8 mouse cellular contexts compared by ENCODE assay signal in the genomic region with DNA sequence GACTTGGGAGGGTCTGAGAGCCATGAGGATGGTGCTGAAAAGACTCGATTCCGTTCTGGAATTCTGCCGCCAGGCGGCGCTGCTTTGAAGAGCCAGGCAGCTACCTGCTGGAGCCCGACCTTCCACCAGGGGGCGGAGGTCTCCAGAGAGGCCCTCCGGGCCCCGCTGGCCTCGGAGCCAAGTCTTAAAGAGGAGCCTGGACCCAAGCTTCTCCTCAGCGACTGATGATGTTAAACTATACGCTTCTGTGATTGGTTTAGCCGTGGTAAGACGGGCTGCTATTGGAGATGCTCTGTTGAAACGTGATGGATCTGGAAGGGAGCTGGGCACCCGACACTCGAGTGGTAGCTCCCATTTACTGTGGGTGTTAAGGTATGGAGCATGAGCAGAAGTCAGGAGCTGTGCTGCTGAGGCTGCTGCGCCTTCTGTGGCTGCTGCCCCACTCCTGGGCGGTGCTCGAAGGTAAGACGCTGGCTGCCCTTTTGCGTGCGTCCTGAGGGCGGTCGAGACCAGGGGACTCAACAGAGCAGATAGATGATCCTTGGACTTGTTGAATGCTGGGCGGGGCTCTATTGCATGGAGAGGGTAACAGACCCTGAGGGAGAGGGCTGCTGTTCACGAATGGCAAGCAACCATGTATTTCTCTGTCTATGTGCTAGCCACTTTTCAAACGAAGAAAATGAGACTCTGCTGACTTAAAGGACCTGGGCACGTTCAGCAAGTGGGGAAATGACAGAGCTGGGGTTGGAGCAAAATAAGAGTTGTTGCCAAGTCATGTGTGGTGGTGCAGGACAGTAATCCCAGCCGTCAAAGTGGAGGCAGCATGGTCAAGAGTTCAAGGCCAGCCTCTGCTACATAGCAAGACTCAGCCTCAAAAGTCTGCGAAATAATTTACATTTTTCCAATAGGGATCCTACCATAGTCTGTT. TPM values are rescaled to one million over a fixed set of nuclear protein-coding genes. Genes with fewer than 3 reads are reported as not detected.
DNase-seq lines count a peak whose midpoint lies in the region; ATAC-seq and TF ChIP-seq lines count a peak whose summit lies in the region.

No protein-coding gene starts in this region.

- in situ Hi-C loops in Patski (cut with MboI; ENCODE audit: low pct_unique_long_range_greater_than_20kb) = no loop called here

- no peaks in the 10 kb centered on the region for H3K36me3 ChIP-seq in hindbrain, embryonic 14.5 days (replicated peaks; ENCODE audit: control insufficient read depth, insufficient read depth)

- H3K4me3 ChIP-seq in hindbrain, embryonic 14.5 days (replicated peaks; ENCODE audit: low read length) = peak overlapping the region; percentile 28

- POLR2A ChIA-PET in Patski (lab: Charles Lee) = interaction anchor here (1.0 to 3.7 kb wide), 5 partner anchors 12 to 30 kb away, joined by 3 to 19 read pairs (median 5); a partner anchor contains a TSS

- peak overlapping the region; percentile 39; the same call in 1 of the 2 replicates for H3K9ac ChIP-seq in hindbrain, embryonic 14.5 days

- peak; percentile 92 for ATAC-seq in Patski
- ATAC-seq in hindbrain, embryonic 14.5 days (ENCODE audit: low FRiP score) = peak; percentile 96

- H3K27ac ChIP-seq in hindbrain, embryonic 14.5 days = no peak overlapping the region

- peak; percentile 100 for TF ChIP-seq CTCF in Patski (IDR thresholded peaks at IDR 0.05)

- peak; percentile 99 for DNase-seq in Patski (ENCODE audit: low read depth, low spot score)
- peak; percentile 99 to 100 for DNase-seq in cerebellum, postnatal 14 days
- DNase-seq in frontal cortex, postnatal 14 days (ENCODE audit: low spot score in 2 of 2) = peak; percentile 96 to 97
- peak; percentile 99 for DNase-seq in hindbrain, embryonic 14.5 days (ENCODE audit: low spot score)
- peak; percentile 96 to 97 for DNase-seq in layer of hippocampus, postnatal 36 days
- DNase-seq in lung, postnatal 36 days = peak; percentile 99
- DNase-seq in retina, postnatal 1 day = peak; percentile 98
- DNase-seq in urinary bladder, adult 18-20 months (ENCODE audit: low spot score in 2 of 2) = peak; percentile 96 to 99

- peaks cover 10% of the 10 kb centered on the region; the same call in 1 of the 2 replicates for H3K4me1 ChIP-seq in hindbrain, embryonic 14.5 days (replicated peaks; ENCODE audit: control insufficient read depth, insufficient read depth, low read length)

- H3K9me3 ChIP-seq in hindbrain, embryonic 14.5 days (ENCODE audit: control insufficient read depth, low read length) = no peaks in the 10 kb centered on the region

- peak overlapping the region; percentile 65 for H3K4me2 ChIP-seq in hindbrain, embryonic 14.5 days (replicated peaks)

- WGBS in hindbrain, embryonic 14.5 days = 8% methylated on average over 31 of the region's 31 CpGs

- CTCF ChIA-PET in Patski (lab: Charles Lee) = interaction anchor here (0.6 to 7.3 kb wide), 17 partner anchors 10 to 101 kb away, joined by 3 to 115 read pairs (median 5); a partner anchor contains a TSS

- H3K27me3 ChIP-seq in Patski = no peaks in the 10 kb centered on the region
- peaks cover 33% of the 10 kb centered on the region for H3K27me3 ChIP-seq in hindbrain, embryonic 14.5 days (ENCODE audit: control insufficient read depth, insufficient read depth, low read length)

RNA-seq across cellular contexts. Expression of a gene that starts 7.5 kb away (rescaled TPM):
- polyA plus RNA-seq in Patski (2021) = 8.2 TPM
- 0.16 TPM in 1 of 2 replicates, not detected in the other for polyA plus RNA-seq in hindbrain, embryonic 14.5 days (2014; fragmentation: Nextera tagmentation; extraction: Ambion mirVana)
- under 1 TPM; 0.67 to 0.96 TPM for total RNA-seq in layer of hippocampus, postnatal 36 days (2021)

RNA-seq across cellular contexts. Expression of a gene that starts 13.1 kb away (rescaled TPM):
- 239 TPM for polyA plus RNA-seq in Patski (2021)
- polyA plus RNA-seq in hindbrain, embryonic 14.5 days (2014; fragmentation: Nextera tagmentation; extraction: Ambion mirVana) = 133 and 136 TPM in 2 replicates
- total RNA-seq in layer of hippocampus, postnatal 36 days (2021) = 100 to 1,000 TPM; 182 to 193 TPM

RNA-seq across cellular contexts. Expression of a gene that starts 16.2 kb away (rescaled TPM):
- 17.1 TPM for polyA plus RNA-seq in Patski (2021)
- polyA plus RNA-seq in hindbrain, embryonic 14.5 days (2014; fragmentation: Nextera tagmentation; extraction: Ambion mirVana) = 19.2 and 20.2 TPM in 2 replicates
- total RNA-seq in layer of hippocampus, postnatal 36 days (2021) = 10 to 100 TPM; 26.7 to 31.7 TPM

RNA-seq across cellular contexts. Expression of a gene that starts 17.3 kb away (rescaled TPM):
- polyA plus RNA-seq in Patski (2021) = 36.6 TPM
- polyA plus RNA-seq in hindbrain, embryonic 14.5 days (2014; fragmentation: Nextera tagmentation; extraction: Ambion mirVana) = 0.72 and 0.76 TPM in 2 replicates
- total RNA-seq in layer of hippocampus, postnatal 36 days (2021) = 1 to 10 TPM in 1 of 2 experiments, under 1 TPM in 1; 0.95 to 1.7 TPM

RNA-seq across cellular contexts. Expression of a gene that starts 43.4 kb away (rescaled TPM):
- polyA plus RNA-seq in Patski (2021) = not detected
- 0.29 TPM in 1 of 2 replicates, not detected in the other for polyA plus RNA-seq in hindbrain, embryonic 14.5 days (2014; fragmentation: Nextera tagmentation; extraction: Ambion mirVana)
- total RNA-seq in layer of hippocampus, postnatal 36 days (2021) = under 1 TPM; 0.35 to 0.42 TPM
